Mouse (Mus musculus): ENCODE results near the gene Nudt3.
"Not testable (repeated sequence)": the region's sequence is repeated elsewhere in the genome, so short reads cannot be mapped to it uniquely, and the experiment has no call there.

Nudt3 gene

DNA sequence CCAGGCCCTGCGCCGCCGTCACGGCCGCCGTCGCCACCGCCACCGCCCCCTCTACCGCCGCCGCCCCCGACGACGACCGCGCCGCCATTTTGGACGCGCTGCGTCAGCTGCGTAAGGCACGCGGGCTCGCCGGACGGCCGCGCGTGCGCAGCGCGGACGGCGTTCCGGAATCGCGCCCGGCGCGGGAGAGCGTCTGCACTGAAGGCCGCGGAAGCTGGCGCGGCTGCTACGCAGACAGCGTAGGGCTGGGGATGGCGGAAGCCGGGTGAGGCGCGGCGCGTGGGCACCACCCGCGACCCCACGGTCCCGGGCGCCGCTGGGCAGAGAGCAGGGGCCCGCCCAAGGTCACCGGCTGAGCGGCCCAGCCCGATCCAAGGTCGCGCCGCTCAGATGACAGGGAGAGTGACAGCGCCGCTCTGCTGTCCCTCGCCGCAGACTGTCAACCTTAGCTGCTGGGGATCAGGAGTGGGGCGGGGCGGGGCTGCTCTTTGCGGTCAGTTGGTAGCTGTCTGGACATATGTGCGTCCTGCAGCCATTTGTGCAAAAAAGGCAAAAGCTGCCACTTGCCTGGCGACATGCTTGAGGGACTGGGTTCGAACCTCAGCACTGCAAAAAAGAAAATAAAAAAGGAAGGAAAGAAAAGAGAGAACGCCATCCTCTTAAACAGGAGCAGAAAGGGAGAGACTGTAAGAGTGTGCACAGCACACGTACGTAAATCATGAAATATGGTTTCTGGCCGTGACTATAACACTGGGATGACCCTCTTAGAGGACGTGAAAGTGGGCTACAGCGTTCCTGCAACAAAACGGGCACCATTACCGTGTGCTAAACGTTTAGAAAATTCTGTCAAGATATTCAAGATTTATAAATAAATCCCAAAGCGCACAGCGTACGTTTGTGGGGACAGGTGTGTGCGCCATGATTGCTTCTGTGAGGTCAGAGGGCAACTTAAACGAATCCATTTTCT lies at the start of gene Nudt3:
Nudt3 (minus strand) TSS at position 136 of the 967 bp plus-strand sequence.
- peak; percentile 86 to 88 for DNase-seq (ENCODE audit: low spot score in 2 of 2)

DNA sequence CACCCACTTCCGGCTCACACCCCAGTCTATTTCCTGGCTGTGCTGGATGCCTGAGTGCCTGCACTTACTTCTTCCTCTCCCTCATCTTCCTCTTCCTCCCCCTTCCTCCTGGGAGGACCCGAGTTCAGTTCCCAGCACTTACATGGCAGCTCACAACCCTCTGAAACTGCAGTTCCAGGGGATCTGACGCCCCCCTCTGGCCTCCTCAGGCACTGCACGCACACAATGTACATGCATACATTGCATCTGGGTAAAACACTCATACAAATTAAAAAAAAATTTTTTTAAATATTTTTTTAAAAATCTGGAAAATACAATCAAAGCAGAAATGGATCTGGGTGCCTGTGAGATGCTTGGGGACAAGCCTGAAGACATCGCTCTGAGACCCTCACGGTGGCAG lies 48.4 kb upstream of the Nudt3 start:
- no peak for DNase-seq (ENCODE audit: low spot score in 2 of 2)

DNA sequence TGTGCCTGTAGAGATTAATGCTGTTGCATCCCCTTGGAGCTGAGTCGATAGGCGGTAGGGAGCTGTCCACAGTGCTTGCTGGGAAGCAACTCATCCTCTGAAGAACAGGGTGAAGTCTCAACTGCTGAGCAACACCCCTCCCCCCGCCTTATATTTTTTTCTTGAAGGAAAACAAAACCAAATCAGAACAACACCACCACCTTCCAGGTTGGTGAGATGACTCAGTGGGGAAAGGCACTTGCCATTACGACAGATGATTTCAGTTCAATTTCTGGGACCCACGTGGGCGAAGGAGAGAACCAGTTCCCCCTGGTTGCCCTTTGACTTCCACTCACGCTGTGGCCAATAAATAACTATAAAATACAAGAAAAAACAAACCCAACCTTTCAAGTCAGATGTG lies 35.5 kb upstream of the Nudt3 start:
- DNase-seq (ENCODE audit: low spot score in 2 of 2), result no peak

DNA sequence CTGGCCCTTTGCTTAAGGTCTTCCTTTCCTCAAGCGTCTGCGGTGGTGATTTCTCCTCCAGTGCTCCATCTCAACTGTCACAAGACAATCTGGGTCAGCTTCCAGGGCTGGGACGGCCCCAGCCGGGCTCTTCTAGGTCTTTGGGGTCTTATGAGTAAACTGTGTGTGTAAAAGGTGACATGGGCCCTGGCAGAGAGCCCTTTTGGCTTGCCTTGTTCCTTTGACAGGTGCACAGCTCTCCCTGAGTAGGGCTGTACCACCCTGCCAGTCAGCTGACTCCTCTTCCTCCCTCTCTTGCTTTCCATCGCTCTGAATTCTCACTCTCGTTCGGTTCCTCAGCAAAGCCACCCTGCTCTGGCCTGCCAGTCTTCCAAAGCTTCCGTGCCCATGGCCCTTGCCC lies 33.8 kb upstream of the Nudt3 start:
- no peak for DNase-seq (ENCODE audit: low spot score in 2 of 2)

DNA sequence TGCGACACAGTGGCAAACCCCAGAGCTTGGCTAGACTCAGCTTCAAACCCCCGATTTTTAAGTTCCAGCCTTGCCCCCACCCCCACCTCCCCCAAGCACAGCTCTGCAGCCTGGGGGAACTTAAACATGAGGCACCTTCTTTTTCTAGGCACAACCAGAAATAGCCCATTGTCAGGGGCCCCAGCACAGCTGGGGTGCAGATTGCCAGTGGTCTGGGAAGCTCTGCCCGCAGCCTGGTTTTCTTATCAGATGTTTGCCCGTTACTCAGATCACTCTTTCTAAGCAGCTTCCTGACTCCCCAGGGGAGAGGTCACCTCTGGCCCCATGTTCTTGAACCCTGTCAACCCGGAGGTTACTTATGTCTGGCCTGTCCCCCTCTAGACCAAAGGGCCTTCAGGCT lies 33.1 kb upstream of the Nudt3 start:
- DNase-seq (ENCODE audit: low spot score in 2 of 2), result no peak

DNA sequence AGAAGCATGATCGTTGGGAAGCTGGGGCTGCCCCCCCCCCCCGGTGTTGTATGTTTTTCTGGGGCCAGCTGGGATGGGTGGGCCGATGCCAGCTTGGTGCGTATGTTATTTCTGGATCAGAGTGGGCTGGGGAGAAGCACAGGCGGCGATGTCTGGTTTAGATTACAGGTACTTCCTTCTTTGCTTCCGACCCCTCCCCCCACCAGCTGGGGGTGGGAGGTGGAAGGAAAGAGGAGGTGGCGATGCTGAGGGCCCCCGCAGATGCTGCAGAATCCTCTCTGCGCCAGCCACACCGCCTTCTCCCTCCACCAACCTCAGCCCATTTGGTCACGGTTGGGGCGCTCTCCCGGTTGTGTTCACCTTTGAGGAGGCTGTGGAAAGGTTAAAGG lies 32.7 kb upstream of the Nudt3 start:
- peak in 1 of 2 experiments; percentile 34 for DNase-seq (ENCODE audit: low spot score in 2 of 2)

DNA sequence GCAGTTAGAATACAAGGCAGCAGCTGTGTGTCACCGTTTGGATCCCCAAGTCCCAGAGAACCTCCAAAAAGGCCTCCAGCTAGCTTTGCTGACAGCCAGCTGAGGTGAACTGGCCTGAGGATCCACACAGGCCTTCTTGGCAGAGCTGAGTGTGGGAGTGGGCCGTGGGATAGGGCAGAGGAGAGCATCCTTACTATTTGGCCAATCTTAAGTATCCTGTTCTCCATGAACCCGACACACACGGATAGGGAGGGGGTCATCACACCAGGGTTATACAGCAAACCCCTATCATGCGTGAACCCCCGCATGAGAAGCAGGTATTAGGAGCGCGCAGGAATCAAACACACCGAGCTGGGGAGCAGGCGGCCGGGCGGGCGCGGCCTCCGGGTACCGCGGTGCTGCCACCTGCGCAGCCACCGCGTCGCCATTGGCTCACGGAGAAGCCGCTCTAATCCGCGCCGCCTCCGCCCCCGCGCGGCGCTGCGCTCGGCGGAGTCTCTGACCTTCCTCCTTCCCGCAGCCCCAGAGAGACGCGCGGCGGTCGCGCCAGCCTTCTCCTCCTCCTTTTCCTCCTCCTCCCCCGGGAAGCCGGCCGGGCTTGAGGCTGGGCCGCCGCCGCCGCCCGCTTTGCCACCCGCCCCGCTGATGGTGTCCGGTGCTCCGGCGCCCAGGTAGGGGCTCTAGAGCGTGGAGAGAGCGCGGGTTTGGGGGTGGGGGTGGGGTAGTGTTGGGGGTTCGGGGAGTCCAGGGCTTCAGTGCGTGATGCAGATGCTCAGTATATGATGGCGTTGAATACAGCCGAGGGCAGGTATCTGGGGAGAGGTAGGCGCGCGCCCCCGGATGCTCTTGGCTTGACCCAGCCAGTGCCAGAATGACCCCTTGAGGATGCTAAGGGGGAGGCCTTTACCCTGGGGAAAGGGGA lies 32.1 kb upstream of the Nudt3 start, which contains the start of gene Pacsin1:
Pacsin1 (plus strand) TSS at position 421 of the 922 bp plus-strand sequence.
- peak in 1 of 2 experiments; percentile 47 for DNase-seq (ENCODE audit: low spot score in 2 of 2)

DNA sequence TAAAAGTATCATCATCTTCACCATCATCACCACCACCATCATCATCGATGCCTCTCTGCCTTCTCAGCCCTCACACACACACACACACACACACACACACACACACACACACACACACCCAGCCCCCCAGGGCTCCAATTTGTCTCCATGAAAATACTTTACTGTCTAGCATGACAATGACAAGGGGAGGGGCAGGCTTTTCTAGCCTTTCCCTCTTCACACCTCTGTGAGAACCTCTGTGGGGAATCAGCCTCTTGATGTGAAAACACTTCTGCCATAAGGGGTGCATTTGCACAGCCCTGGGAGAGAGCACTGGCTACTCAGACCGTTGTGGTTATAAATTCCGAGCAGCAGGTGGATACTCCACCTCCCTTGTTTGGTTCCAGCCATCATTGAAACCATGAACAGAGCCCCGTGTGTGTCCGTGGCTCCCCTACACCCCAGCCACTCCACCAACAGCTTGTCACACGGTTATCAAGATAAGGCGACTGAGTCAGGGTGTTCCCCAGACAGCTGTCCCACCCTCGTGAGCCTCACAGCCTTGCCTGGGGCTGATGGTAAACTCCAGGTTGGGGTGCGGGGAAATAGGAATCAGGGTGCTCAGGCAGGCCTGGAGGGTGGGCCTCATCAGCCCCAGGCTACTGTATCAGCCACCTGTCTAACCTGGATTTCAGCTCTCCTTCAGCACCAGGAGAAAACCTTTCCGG lies 30.1 kb upstream of the Nudt3 start:
- no peak for DNase-seq (ENCODE audit: low spot score in 2 of 2)

DNA sequence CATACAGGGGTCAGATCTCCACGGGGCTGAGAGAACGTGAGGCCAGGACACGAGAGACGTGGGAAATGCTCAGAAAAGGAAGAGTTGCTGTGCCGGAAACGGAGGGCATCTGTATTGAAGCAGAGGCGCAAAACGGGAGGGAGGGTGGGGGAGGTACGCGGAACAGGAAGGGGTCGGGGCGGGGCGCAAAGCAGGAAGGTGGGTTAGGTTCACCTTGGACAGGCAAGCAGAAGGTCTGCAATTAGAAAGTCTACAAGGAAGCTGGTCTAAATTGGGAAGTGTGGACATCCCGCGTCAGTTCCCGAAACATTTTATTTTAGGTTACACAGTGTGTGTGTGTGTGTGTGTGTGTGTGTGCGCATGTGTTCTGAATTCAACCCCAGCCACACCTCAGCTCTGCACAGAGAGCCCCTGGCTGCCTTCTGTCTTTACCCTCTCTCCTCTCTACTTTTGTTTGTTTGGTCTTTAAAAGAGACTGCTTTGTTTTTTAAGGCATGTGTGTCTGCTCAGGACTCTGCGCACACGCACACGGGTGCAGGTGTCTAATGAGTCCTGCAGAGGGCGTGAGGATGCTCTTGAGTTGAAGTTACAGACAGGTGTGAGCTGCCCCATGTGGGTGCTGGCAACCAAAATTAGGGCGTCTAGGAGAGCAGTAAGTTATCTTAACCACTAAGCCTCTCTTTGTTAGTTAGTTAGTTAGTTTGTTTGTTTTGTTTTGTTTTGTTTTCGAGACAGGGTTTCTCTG lies 28.9 kb upstream of the Nudt3 start:
- no peak for DNase-seq (ENCODE audit: low spot score in 2 of 2)

DNA sequence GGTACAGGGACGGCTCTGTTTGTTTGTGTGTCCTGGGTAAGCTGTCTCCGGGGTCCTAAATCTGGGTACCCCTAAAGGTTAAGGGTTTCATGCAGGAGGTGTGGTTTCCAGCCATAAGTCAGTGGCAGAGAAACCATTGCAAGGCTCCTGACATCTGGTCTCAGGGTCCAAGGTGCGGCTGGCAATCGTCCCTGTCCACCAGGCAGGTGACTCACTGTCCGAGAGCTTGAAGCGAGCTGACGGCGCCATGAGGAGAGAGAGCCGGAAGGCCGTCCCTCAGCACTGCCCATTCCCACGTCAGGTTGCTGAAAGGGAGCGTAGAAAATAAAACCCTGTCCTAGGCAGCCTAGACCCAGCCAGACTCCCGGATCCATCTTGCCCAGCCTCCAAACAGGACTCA lies 27.3 kb upstream of the Nudt3 start:
- no peak for DNase-seq (ENCODE audit: low spot score in 2 of 2)

DNA sequence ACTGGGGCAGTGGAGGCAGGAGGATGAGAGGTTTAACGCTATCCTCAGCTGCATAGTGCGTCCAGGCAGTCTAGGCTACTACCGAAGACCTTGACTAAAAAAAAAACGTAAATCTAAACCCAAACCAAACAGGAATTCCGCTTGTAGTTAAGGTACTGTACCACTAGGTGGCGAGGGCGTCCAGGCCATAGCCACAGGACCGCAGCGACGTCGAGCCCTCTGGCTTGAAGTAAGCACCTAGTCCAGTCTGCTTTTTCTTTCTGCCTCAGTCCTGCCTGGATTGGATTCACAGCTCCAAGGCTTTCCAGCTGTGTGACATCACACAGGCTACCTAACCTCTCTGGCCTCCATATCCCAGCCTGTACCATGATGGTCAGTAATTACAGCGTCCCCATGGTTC lies 26.9 kb upstream of the Nudt3 start:
- peak; percentile 60 to 72 for DNase-seq (ENCODE audit: low spot score in 2 of 2)

DNA sequence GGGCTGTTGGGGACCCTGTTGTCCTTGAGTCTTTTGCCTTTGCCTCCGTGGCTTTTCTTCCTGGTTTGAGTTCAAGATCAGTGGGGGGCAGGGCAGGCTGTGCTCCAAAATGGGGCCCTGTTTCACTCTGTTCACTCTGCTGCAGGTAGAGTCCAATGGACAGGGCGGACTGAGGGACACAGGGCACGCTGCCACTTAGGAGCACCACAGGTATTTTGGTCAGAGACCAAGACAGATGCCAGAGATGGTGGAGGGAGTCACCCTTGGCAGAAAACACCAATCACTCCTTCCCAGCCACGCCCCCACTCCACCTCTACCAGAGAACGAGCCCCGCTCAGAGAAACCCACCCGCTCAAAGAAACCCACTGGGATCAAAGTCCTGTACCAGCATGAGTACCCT lies 22.5 kb upstream of the Nudt3 start:
- DNase-seq (ENCODE audit: low spot score in 2 of 2), result no peak

DNA sequence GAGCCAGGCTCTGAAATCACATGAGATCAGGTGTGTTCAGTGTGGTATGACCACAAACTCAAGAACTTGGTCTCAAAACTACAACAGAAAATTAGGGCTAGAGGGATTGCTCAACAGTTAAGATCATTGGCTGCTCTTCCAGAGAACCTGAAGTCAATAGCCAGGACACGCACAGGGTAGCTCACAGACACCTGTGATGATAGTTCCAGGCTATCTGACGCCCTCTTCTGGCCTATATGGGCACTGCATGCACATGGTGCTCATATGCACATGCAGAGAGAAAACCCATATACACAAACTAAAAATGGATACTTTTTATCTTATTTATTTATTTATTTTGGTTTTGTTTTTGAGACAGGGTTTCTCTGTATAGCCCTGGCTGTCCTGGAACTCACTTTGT lies 21.3 kb upstream of the Nudt3 start:
- no peak for DNase-seq (ENCODE audit: low spot score in 2 of 2)

DNA sequence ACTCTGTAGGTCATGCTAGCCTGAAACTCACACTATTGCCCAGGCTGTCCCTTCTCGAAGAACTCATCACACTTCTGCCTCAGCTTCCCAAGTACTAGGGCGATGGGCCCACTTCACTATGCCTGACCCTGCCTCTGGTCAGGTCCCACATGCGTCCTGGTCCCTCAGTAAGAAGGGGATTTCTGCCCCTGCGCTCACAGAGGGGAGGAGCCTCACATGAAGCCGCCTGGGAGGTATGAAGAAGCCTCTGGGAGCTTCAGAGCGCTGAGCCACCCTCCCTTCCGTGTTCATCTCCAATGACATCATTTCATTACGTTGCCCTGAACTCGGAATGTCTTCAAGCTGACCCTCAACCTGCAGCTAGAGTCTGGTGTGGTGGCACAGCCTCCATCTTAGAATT lies 20.5 kb upstream of the Nudt3 start:
- no peak for DNase-seq (ENCODE audit: low spot score in 2 of 2)

DNA sequence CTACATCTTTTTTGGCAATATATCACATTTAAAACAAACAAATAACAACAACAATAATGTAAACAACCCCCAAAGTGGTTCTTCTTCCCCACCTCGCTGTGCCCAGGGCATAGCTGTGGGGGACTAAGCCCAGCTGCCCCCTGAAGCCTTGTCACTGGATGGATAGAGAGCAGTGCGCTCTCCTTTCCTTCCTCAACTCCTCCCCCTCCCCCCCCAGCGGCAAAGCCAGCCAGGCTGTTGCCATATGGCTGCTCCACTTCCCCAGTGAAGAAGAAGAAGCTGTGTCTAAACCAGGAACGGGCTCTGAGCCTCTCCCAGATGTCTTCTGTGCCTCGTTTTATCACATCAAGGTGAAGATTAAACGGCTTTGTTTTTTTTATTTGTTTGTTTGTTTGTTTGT lies 19.8 kb upstream of the Nudt3 start:
- no peak for DNase-seq (ENCODE audit: low spot score in 2 of 2)

DNA sequence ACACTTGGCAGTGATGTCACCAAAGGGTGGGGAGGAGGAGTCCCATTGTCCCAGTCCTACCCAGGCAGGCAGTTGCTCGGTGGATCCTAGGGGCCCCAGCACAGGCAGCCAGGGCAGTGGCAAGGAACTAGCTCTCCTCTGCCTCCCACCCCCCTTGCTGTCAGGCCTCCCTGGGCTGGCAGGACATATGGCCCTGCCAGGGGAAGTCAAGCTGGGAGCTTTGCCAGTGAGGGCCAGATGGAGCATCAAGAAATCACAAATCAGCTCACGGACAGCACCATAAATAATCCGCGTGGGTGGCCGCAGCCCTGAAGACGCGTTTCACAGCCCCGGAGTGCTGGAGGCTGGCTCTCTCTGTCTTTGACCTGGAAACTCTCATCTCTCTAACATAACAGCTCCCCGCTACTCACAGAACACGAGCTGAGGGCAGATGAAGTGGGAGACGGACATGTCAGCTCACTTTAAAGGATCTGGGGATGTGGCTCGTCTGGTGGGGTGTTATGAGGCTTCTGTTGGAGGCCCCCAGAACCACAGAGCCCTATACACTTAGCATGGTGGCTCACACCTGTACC lies 19.3 kb upstream of the Nudt3 start:
- no peak for DNase-seq (ENCODE audit: low spot score in 2 of 2)

DNA sequence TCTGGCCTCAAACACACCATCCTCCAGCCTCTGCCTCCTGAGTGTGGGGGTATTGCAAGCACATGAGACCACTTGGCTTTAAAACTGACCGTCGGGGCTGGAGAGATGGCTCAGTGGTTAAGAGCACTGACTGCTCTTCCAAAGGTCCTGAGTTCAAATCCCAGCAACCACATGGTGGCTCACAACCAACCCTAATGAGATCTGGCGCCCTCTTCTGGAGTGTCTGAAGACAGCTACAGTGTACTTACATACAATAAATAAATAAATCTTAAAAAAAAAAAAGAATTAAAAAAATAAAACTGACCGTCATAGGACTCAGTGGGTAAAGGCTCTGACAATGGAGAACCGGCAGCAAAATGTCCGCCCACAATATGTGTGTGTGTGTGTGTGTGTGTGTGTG lies 16.6 kb upstream of the Nudt3 start:
- DNase-seq (ENCODE audit: low spot score in 2 of 2), result not testable (repeated sequence)

DNA sequence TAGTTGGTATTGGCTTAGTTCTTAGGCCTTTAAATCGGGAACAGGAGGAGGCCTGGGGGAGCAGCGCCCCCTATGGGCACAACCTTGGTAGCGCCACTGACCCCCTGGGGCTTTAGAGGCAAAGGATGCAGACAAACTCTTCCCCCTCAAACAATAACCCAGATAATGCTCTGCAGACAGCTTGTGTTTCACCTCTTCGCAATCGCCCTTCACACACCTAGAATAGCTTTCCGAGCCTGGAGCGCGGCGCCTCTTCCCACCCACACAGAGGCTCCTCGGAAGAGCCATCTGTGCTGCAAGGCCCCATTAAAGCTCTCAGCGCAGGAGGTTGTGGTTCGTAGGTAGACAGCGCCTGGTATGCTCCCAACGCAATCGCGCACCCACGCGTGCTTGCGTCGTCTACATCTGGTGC lies 15.6 kb upstream of the Nudt3 start:
- DNase-seq (ENCODE audit: low spot score in 2 of 2), result peak; percentile 34 to 51

DNA sequence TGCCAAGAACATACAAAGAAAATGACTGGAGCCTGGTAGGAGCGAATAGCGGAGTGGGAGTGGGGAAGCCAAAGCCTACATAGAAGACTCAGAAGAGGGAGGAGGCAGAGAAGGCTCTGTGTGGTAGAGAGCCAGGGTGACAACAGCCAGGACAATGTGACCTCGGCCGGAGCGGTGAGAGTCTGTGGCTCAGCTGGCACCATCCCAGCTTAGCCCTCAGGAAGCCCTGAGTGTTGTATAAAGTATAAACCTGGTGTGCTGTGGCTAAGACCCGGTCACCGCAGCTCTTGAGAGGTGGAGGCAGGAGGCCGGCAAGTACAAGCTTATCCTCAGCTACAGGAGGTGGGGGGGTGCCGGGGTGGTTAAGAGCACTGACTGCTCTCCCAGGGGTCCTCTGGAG lies 14.0 kb upstream of the Nudt3 start:
- DNase-seq (ENCODE audit: low spot score in 2 of 2), result no peak

DNA sequence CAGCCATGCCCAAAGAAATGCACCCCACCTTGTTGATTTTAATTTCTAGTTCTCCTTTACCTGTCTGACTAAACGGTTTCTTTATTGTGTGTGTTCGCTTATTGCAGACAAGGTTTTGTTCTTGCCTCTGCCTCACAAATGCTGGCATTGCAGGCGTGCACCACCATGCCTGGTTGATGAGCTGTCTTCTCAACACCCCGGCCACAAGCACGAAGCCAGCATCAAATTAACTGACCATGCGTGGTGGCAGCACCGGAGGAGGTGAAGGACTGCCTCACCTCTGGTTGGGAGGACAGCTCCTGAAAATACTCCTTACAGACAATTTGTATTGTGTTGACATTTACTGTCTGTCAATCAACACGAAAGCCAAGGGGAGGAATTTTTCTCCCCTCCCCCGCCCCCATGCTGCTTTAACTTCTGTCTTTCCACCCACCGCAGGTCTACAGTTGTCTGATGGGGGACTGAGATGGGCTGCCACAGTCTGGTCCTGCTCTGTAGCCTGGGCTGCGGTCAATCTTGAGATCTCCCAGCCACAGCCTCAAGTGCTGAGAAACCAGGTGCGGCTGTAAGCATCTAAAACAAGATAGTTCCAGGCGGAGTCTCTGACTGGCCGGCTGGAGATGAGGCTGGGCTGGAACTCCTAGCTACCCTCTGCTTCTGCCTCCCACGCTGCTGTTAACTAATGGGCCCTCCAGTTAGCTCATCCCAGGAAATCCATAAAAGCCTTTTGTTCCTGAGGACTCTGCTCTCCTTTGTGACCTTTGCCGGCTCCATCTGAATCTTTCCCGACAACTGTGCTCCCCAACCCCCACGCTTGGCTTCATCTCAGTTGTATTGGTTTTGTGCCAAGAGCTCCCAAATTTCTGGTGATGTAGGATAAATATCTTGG lies 13.1 kb upstream of the Nudt3 start, which contains the start of gene Rps10:
Rps10 (minus strand) TSS at position 538 of the 889 bp plus-strand sequence.
- no peak for DNase-seq (ENCODE audit: low spot score in 2 of 2)

All from natural killer cell, adult 2 months (primary cell).